Mouse (Mus musculus): Measurements from ENCODE around the gene Ppp2r3c. TPM values are rescaled to one million over a fixed set of nuclear protein-coding genes. Genes with fewer than 3 reads are reported as not detected.
"Not testable (repeated sequence)": the region's sequence is repeated elsewhere in the genome, so short reads cannot be mapped to it uniquely, and the experiment has no call there.

Ppp2r3c gene
- polyA plus RNA-seq, 1 experiment from 2014 or later = 24.2 TPM

DNA sequence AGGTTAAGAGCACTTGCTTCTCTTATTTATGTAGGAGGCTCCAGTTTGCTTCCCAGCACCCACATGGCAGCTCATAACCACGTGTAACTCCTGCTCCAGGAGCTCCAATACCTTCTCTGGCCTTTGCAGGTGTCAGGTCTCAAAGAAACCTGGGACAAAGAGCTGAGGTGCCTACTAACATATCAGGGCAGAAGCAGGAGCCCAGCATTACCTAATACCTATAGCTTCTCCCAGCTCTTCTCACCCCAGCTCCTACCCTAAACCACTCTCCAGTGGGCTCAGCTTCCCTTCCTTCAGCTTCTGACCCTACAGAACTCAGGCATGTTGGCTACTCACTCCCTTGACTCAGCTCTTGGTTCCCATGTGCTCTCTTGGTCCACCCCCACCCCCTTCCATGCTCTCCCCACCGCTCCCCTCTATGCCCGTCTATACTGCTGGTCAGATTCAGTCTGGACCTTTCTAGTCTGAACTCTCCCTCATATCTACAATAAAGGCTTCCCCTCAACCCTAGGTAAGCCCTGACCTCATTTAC, 1.9 kb downstream of the Ppp2r3c start:
- peak overlapping the region; percentile 82 for H3K9ac ChIP-seq

DNA sequence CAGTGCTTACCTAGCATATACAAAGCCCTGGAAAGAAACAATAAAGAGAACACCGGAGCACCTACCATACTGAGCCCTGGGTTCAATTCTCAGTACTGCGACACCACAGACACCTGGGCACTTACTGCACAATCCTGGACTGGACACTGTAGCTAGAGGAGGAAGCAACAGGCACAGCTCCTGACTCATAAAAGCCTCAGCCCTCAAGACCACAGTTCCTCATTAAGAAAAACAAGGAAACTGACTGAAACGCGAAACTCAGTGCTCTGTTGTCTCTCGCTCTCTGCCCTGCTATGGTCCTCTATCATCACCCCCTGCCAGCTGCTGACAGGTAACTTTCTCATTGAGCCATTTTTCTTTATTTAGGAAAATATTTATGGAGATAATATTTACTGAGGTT, 3.5 kb downstream of the Ppp2r3c start, which contains the start of gene 1110008L16Rik:
TSS of gene 1110008L16Rik (plus strand) at position 242 of the 400 bp plus-strand sequence.
- no peak for DNase-seq (ENCODE audit: low spot score)

More for the DNA sequence above, 1.9 kb downstream of the Ppp2r3c start:
- Histone ChIP-seq H3K27ac (no peak overlapping the region), H3K9me3 (ENCODE audit: control insufficient read depth, low read length) (no peaks in the 10 kb centered on the region), H3K36me3 (replicated peaks; ENCODE audit: control insufficient read depth, insufficient read depth) (peaks cover 34% of the 10 kb centered on the region), H3K27me3 (ENCODE audit: control insufficient read depth, insufficient read depth, low read length) (no peaks in the 10 kb centered on the region), H3K4me3 (replicated peaks; ENCODE audit: low read length) (peak overlapping the region; percentile 59), H3K4me1 (replicated peaks; ENCODE audit: control insufficient read depth, insufficient read depth, low read length) (peaks cover 26% of the 10 kb centered on the region), H3K4me2 (replicated peaks) (peak overlapping the region; percentile 81)
- no peak for DNase-seq (ENCODE audit: low spot score)
- ATAC-seq (ENCODE audit: low FRiP score) = no peak
- 88% methylated on average over 3 of the region's 3 CpGs for WGBS

DNA sequence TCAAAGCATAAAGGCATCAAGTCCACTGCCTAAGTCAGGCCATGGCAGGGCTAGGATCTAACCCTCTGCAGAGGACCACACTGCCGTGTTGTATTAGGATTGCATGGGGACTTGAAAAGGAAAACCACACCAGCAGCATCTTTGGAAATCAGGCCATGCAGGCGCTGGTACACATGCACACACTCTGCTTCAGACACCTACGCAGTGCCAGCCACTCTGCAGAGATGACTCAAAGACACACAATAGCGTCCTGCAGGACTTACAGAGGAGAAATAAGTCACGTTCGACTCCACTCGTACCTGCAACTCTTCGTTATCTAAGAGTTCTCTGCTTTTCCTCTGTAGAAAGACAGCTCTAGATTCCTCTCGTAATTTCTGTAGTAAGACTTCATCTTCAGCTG, 4.7 kb downstream of the Ppp2r3c start:
- H3K36me3 ChIP-seq (replicated peaks; ENCODE audit: control insufficient read depth, insufficient read depth) = peaks cover 60% of the 10 kb centered on the region
- no peak overlapping the region for H3K9ac ChIP-seq
- H3K9me3 ChIP-seq (ENCODE audit: control insufficient read depth, low read length) = no peaks in the 10 kb centered on the region
- no peak overlapping the region for H3K27ac ChIP-seq
- H3K27me3 ChIP-seq (ENCODE audit: control insufficient read depth, insufficient read depth, low read length) = no peaks in the 10 kb centered on the region
- H3K4me2 ChIP-seq (replicated peaks) = no peak overlapping the region
- WGBS = 95% methylated on average over 9 of the region's 9 CpGs
- peaks cover 21% of the 10 kb centered on the region for H3K4me1 ChIP-seq (replicated peaks; ENCODE audit: control insufficient read depth, insufficient read depth, low read length)
- H3K4me3 ChIP-seq (replicated peaks; ENCODE audit: low read length) = no peak overlapping the region
- no peak for DNase-seq (ENCODE audit: low spot score)
- ATAC-seq (ENCODE audit: low FRiP score) = no peak

More for the DNA sequence above, 3.5 kb downstream of the Ppp2r3c start, which contains the start of gene 1110008L16Rik:
- Histone ChIP-seq H3K27me3 (ENCODE audit: control insufficient read depth, insufficient read depth, low read length) (no peaks in the 10 kb centered on the region), H3K9ac (0 out of 2 replicates have a peak within 1 kb of the TSS, but pooled peaks have one; percentile 2), H3K4me1 (replicated peaks; ENCODE audit: control insufficient read depth, insufficient read depth, low read length) (peaks cover 26% of the 10 kb centered on the region), H3K9me3 (ENCODE audit: control insufficient read depth, low read length) (no peaks in the 10 kb centered on the region), H3K4me2 (replicated peaks) (no peak within 1 kb of the TSS), H3K27ac (no peak within 1 kb of the TSS), H3K4me3 (replicated peaks; ENCODE audit: low read length) (no peak within 1 kb of the TSS), H3K36me3 (replicated peaks; ENCODE audit: control insufficient read depth, insufficient read depth) (peaks cover 48% of the 10 kb centered on the region)
- WGBS = 94% methylated on average over 5 of the region's 5 CpGs
- no peak for ATAC-seq (ENCODE audit: low FRiP score)

DNA sequence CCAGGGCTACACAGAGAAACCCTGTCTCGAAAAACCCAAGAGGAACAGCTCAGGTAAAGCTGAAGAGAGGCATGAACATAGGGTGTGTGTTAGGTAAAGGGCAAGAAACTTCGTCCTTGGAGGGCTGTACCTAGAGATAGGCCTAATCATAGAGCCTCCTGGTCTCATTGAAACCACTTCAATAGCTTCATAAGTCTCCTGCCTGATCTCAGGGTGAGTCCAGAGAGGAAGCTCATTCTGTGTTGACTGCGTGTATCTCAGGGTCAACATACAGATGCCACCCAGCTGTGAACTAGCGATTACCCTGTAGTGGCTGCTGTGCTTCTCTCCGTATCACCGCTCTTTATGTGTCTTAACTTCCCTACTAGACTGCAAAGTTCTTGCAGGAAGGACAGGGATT, 25.2 kb downstream of the Ppp2r3c start:
- H3K4me3 ChIP-seq (replicated peaks; ENCODE audit: low read length); H3K27ac ChIP-seq; DNase-seq (ENCODE audit: low spot score); H3K27me3 ChIP-seq (ENCODE audit: control insufficient read depth, insufficient read depth, low read length); H3K4me1 ChIP-seq (replicated peaks; ENCODE audit: control insufficient read depth, insufficient read depth, low read length); H3K9ac ChIP-seq; ATAC-seq (ENCODE audit: low FRiP score); H3K4me2 ChIP-seq (replicated peaks); H3K9me3 ChIP-seq (ENCODE audit: control insufficient read depth, low read length): not testable (repeated sequence)
- 90% methylated on average over 3 of the region's 6 CpGs for WGBS
- peaks cover 17% of the 10 kb centered on the region for H3K36me3 ChIP-seq (replicated peaks; ENCODE audit: control insufficient read depth, insufficient read depth)

DNA sequence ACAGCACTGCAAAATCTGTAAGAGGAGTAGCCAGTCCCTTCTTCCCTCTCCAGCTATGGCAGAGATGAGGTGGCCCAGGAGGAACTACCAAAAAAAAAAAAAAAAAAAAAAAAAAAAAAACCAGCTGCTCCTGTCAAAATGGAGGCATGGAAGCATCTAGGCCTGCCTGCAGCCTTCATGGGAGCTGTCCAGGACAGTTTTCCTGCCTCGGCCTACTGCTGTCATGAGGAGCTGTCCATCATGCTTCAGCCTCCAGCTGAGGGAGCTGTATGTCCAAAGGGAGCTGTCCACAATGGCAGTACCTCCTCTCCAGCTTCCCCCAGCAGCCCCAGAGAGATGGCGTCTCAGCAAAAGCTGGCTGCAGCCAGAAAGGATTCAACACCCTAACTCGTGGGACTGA, 30.6 kb downstream of the Ppp2r3c start:
- Histone ChIP-seq H3K4me3 (replicated peaks; ENCODE audit: low read length) (no peak overlapping the region), H3K36me3 (replicated peaks; ENCODE audit: control insufficient read depth, insufficient read depth) (no peaks in the 10 kb centered on the region), H3K27ac (no peak overlapping the region), H3K4me1 (replicated peaks; ENCODE audit: control insufficient read depth, insufficient read depth, low read length) (no peaks in the 10 kb centered on the region), H3K9me3 (ENCODE audit: control insufficient read depth, low read length) (no peaks in the 10 kb centered on the region), H3K4me2 (replicated peaks) (no peak overlapping the region), H3K9ac (no peak overlapping the region), H3K27me3 (ENCODE audit: control insufficient read depth, insufficient read depth, low read length) (no peaks in the 10 kb centered on the region)
- DNase-seq (ENCODE audit: low spot score) (no peak), ATAC-seq (ENCODE audit: low FRiP score) (no peak)
- 85% methylated on average over 3 of the region's 3 CpGs for WGBS

DNA sequence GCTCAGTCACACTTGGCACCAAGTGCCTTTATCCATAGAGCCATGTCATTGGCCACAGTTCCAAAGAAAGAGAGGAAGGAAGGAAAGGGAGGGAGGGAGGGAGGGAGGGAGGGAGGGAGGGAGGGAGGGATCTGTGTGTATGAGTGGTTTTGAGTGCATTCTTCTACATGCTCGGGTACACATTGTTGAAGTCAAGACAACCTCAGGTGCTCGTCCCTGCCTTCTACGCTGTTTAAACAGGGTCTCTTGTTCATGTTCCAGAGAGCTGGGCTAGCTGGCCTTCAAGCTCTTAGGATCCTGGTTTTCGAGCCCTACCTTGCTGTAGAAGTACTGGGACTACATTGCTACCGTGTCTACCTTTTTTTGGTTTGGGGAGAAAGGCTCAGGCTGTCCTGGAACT, 39.4 kb downstream of the Ppp2r3c start:
- H3K36me3 ChIP-seq (replicated peaks; ENCODE audit: control insufficient read depth, insufficient read depth) = peaks cover 13% of the 10 kb centered on the region
- not testable (repeated sequence) for H3K4me2 ChIP-seq (replicated peaks); H3K27ac ChIP-seq; H3K9me3 ChIP-seq (ENCODE audit: control insufficient read depth, low read length); H3K27me3 ChIP-seq (ENCODE audit: control insufficient read depth, insufficient read depth, low read length); H3K9ac ChIP-seq; H3K4me3 ChIP-seq (replicated peaks; ENCODE audit: low read length); H3K4me1 ChIP-seq (replicated peaks; ENCODE audit: control insufficient read depth, insufficient read depth, low read length); ATAC-seq (ENCODE audit: low FRiP score); DNase-seq (ENCODE audit: low spot score)
- no CpG with 5 or more reads among the region's 5 CpGs for WGBS

DNA sequence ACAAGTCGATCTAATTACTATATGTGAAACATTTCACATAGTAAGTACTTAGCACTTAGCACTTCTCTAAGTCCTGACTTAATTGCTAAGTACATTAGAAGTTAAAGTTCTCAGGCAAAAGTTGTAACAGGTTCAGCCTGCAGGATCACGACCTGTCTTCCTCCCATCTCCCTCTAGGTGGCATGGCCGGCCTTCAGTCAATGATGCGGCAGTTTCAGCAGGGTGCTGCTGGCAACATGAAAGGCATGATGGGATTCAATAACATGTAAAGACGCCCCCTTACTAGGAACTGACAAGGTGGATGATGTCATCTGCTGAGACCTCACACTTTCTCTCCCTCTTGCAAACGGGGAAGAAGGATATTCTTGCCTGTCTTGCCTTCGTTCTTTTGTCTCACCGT, 40.8 kb downstream of the Ppp2r3c start:
- not testable (repeated sequence) for ATAC-seq (ENCODE audit: low FRiP score); H3K4me1 ChIP-seq (replicated peaks; ENCODE audit: control insufficient read depth, insufficient read depth, low read length); H3K4me3 ChIP-seq (replicated peaks; ENCODE audit: low read length); H3K9me3 ChIP-seq (ENCODE audit: control insufficient read depth, low read length); H3K4me2 ChIP-seq (replicated peaks); H3K27ac ChIP-seq; H3K9ac ChIP-seq; H3K27me3 ChIP-seq (ENCODE audit: control insufficient read depth, insufficient read depth, low read length); DNase-seq (ENCODE audit: low spot score)
- peaks cover 25% of the 10 kb centered on the region for H3K36me3 ChIP-seq (replicated peaks; ENCODE audit: control insufficient read depth, insufficient read depth)
- no CpG with 5 or more reads among the region's 8 CpGs for WGBS

DNA sequence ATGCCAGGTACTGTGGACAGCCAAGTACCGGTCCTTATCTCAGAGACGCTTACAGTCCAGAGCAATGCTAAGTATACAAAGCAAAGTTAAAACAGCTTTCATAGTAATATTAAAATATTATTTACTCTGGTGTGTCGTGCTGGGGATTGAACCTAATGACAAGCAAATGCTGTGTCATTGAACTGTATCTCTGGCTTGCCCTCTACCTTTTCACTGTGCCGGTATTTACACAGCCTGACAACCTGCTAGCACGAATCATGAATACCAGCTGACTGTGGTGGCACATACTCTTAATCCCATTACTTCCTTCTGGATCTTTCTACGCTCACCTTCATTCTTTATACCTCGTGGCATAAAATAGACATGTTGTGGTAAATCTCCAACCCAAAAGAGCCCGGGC, 60.6 kb downstream of the Ppp2r3c start:
- not testable (repeated sequence) for H3K36me3 ChIP-seq (replicated peaks; ENCODE audit: control insufficient read depth, insufficient read depth); H3K4me1 ChIP-seq (replicated peaks; ENCODE audit: control insufficient read depth, insufficient read depth, low read length); H3K9me3 ChIP-seq (ENCODE audit: control insufficient read depth, low read length); H3K4me2 ChIP-seq (replicated peaks); H3K27me3 ChIP-seq (ENCODE audit: control insufficient read depth, insufficient read depth, low read length); DNase-seq (ENCODE audit: low spot score); ATAC-seq (ENCODE audit: low FRiP score); H3K9ac ChIP-seq; H3K4me3 ChIP-seq (replicated peaks; ENCODE audit: low read length); H3K27ac ChIP-seq
- no CpG with 5 or more reads among the region's 8 CpGs for WGBS

DNA sequence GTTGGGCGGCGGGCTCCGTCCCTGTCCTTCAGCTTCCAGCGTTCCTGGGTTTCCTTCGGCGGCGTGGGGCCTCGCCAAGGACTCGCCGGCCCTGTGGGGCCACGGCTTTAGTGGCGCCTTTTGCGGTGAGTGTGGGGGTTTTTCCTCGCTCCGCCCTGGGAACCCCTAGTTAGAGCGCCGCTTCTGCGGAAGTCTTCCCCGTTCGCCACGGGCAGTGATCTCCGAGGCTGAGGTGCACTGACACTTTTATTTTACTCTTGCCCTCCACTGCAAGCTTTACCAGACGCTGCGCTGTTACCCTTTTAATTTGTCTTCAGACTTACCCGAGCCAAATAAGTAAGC, 72.3 kb downstream of the Ppp2r3c start:
- H3K4me2 ChIP-seq (replicated peaks) = peak overlapping the region; percentile 31; the same call in 1 of the 2 replicates
- not testable (repeated sequence) for H3K27ac ChIP-seq; H3K9ac ChIP-seq; H3K9me3 ChIP-seq (ENCODE audit: control insufficient read depth, low read length); DNase-seq (ENCODE audit: low spot score); H3K27me3 ChIP-seq (ENCODE audit: control insufficient read depth, insufficient read depth, low read length); H3K36me3 ChIP-seq (replicated peaks; ENCODE audit: control insufficient read depth, insufficient read depth); H3K4me1 ChIP-seq (replicated peaks; ENCODE audit: control insufficient read depth, insufficient read depth, low read length)
- ATAC-seq (ENCODE audit: low FRiP score) = peak; percentile 36
- H3K4me3 ChIP-seq (replicated peaks; ENCODE audit: low read length) = peak overlapping the region; percentile 29
- 0% methylated on average over 9 of the region's 25 CpGs for WGBS
